In the genomic region with DNA sequence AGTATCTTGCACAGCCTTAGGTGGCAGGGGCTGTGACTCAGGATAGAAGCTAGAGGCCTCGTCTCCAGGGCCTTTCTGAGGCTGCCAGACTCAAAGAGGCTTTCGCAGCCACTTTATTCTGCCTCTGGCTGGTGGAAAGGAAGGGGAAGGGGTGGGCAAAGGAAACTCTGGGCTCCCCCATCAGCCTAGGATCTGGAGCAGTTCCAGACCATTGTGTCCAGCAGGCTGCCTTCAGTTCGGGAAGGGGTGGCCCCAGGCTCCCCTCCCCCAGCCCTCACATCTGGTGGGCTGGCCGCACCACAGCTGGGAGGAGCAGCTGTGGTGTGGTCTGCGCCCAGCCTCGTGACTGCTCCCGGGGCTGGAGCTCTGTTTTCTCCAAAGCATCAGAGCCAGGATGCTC, we compare ENCODE assay signal across 8 mouse cellular contexts. TPM values are rescaled to one million over a fixed set of nuclear protein-coding genes. Genes with fewer than 3 reads are reported as not detected.
DNase-seq lines count a peak whose midpoint lies in the region; ATAC-seq and TF ChIP-seq lines count a peak whose summit lies in the region.

No protein-coding gene starts in this region.

- no peak overlapping the region for H3K9ac ChIP-seq in kidney, postnatal 0 days (ENCODE audit: low read depth, low read length)

- H3K9me3 ChIP-seq in E14TG2a.4 (ENCODE audit: low read length) = no peaks in the 10 kb centered on the region
- H3K9me3 ChIP-seq in kidney, postnatal 0 days (replicated peaks; ENCODE audit: low read length) = no peaks in the 10 kb centered on the region

- peak overlapping the region; percentile 51 for H3K4me3 ChIP-seq in E14TG2a.4 (replicated peaks; ENCODE audit: low read length)
- no peak overlapping the region for H3K4me3 ChIP-seq in kidney, postnatal 0 days (replicated peaks; ENCODE audit: low read depth, low read length)

- peak overlapping the region; percentile 30; the same call in 1 of the 2 replicates for H3K4me2 ChIP-seq in kidney, postnatal 0 days (ENCODE audit: low read length)

- peaks cover 44% of the 10 kb centered on the region for H3K36me3 ChIP-seq in E14TG2a.4 (ENCODE audit: insufficient read depth, low read length)
- peaks cover 14% of the 10 kb centered on the region; the same call in 1 of the 2 replicates for H3K36me3 ChIP-seq in kidney, postnatal 0 days (ENCODE audit: insufficient read depth, low read length)

- TF ChIP-seq CTCF in E14TG2a.4 (conservative IDR thresholded peaks at IDR 0.05; ENCODE audit: low read length) = no peak
- no peak; the same call in 1 of the 2 replicates for TF ChIP-seq CTCF in kidney, postnatal 0 days (IDR thresholded peaks at IDR 0.05; ENCODE audit: low read depth)

- 21% methylated on average over 7 of the region's 7 CpGs for WGBS in kidney, postnatal 0 days

- DNase-seq in R1 (ENCODE audit: low read depth, low spot score) (peak; percentile 43), adipocyte (ENCODE audit: low spot score) (no peak)
- DNase-seq in heart, adult 8-10 months (ENCODE audit: low spot score) = peak; percentile 85
- DNase-seq in kidney, postnatal 0 days (ENCODE audit: low spot score) = peak; percentile 81
- DNase-seq in lung, postnatal 25 days (ENCODE audit: low spot score) = peak; percentile 83
- no peak for DNase-seq in spleen, adult 18-20 months
- no peak for DNase-seq in cerebellum, postnatal 36 days

- H3K27ac ChIP-seq in kidney, postnatal 0 days = peak overlapping the region; percentile 47

- H3K4me1 ChIP-seq in E14TG2a.4 (replicated peaks; ENCODE audit: low read depth, low read length) = peaks cover 87% of the 10 kb centered on the region
- 0 out of 2 replicates have a peak, but pooled peaks cover 4% of the 10 kb centered on the region for H3K4me1 ChIP-seq in kidney, postnatal 0 days (replicated peaks; ENCODE audit: insufficient read depth, low read length)

- ATAC-seq in kidney, postnatal 0 days (replicated peaks; ENCODE audit: low FRiP score, low read depth) = 0 out of 2 replicates have a peak, but pooled peaks have one; percentile 30

- peaks cover 33% of the 10 kb centered on the region for H3K27me3 ChIP-seq in E14TG2a.4 (ENCODE audit: insufficient read depth, low read length)
- 0 out of 2 replicates have a peak, but pooled peaks cover 9% of the 10 kb centered on the region for H3K27me3 ChIP-seq in kidney, postnatal 0 days (ENCODE audit: insufficient read depth, low read length)

RNA-seq across cellular contexts. Expression of gene Grasp, which starts 4.0 kb away (rescaled TPM):
- total RNA-seq in heart, adult 8-10 months (2022) = 10 to 100 TPM in 1 of 4 experiments, 1 to 10 TPM in 3; 7.6 to 10.2 (median 9.5) TPM
- 3.7 and 4.0 TPM in 2 replicates for polyA plus RNA-seq in kidney, postnatal 0 days (2015; fragmentation: Nextera tagmentation; extraction: Ambion mirVana)

RNA-seq across cellular contexts. Expression of gene Nr4a1, which starts 26.1 kb away (rescaled TPM):
- 10 to 100 TPM in 3 of 4 experiments, 1 to 10 TPM in 1; 7.0 to 23.9 (median 12.6) TPM for total RNA-seq in heart, adult 8-10 months (2022)
- polyA plus RNA-seq in kidney, postnatal 0 days (2015; fragmentation: Nextera tagmentation; extraction: Ambion mirVana) = 8.6 and 9.5 TPM in 2 replicates

RNA-seq across cellular contexts. Expression of gene Acvr1b, which starts 54.1 kb away (rescaled TPM):
- total RNA-seq in heart, adult 8-10 months (2022) = 10 to 100 TPM; 12.1 to 14.7 (median 13.9) TPM
- polyA plus RNA-seq in kidney, postnatal 0 days (2015; fragmentation: Nextera tagmentation; extraction: Ambion mirVana) = 5.8 and 6.4 TPM in 2 replicates

RNA-seq across cellular contexts. Expression of gene Atg101, which starts 56.1 kb away (rescaled TPM):
- total RNA-seq in heart, adult 8-10 months (2022) = 10 to 100 TPM; 21.1 to 25.4 (median 21.4) TPM
- 77.1 and 79.5 TPM in 2 replicates for polyA plus RNA-seq in kidney, postnatal 0 days (2015; fragmentation: Nextera tagmentation; extraction: Ambion mirVana)

Comparison
In these comparisons a context has a peak if more than half of its experiments do, and no peak if none do; other contexts are left out.
1. DNase-seq: peak in R1 (single experiment), heart, adult 8-10 months (single experiment), kidney, postnatal 0 days (single experiment) and lung, postnatal 25 days (single experiment); none in adipocyte (single experiment), spleen, adult 18-20 months (0 of 2) and cerebellum, postnatal 36 days (0 of 2).